11 mouse cellular contexts compared by ENCODE assay signal in genomic region chr2:169998878-169999337, GRCm38 (mm10).
DNase-seq lines count a peak whose midpoint lies in the region; ATAC-seq lines count a peak whose summit lies in the region.
"Had no signal": no experiment of that assay in that cellular context is flagged by ENCODE, and none has a peak within 500 bp of the region (broad histone marks: within the 10 kb centered on the region; RNA-seq: fewer than 3 reads in every experiment).

No protein-coding gene starts in this region.

- H3K9ac ChIP-seq in kidney, embryonic 16.5 days (replicated peaks; ENCODE audit: low read length) = no peak overlapping the region
- H3K9ac ChIP-seq in kidney, embryonic 14.5 days (ENCODE audit: low read depth, low read length) = no peak overlapping the region
- H3K9ac ChIP-seq in embryonic facial prominence, embryonic 13.5 days = no peak overlapping the region
- H3K9ac ChIP-seq in hindbrain, embryonic 12.5 days = no peak overlapping the region
- H3K9ac ChIP-seq in midbrain, embryonic 15.5 days = no peak overlapping the region
- no peak overlapping the region for H3K9ac ChIP-seq in liver, embryonic 12.5 days

- H3K4me3 ChIP-seq in kidney, embryonic 16.5 days (ENCODE audit: low read length) = no peak overlapping the region
- no peak overlapping the region for H3K4me3 ChIP-seq in kidney, embryonic 14.5 days (ENCODE audit: low read length)
- H3K4me3 ChIP-seq in embryonic facial prominence, embryonic 13.5 days = no peak overlapping the region
- H3K4me3 ChIP-seq in hindbrain, embryonic 12.5 days = no peak overlapping the region
- no peak overlapping the region for H3K4me3 ChIP-seq in midbrain, embryonic 15.5 days
- no peak overlapping the region for H3K4me3 ChIP-seq in liver, embryonic 12.5 days

- WGBS in kidney, embryonic 16.5 days = 36% methylated on average over 11 of the region's 11 CpGs
- WGBS in kidney, embryonic 14.5 days = 47% methylated on average over 11 of the region's 11 CpGs
- WGBS in embryonic facial prominence, embryonic 13.5 days = 26% methylated on average over 11 of the region's 11 CpGs
- 30% methylated on average over 11 of the region's 11 CpGs for WGBS in hindbrain, embryonic 12.5 days
- WGBS in midbrain, embryonic 15.5 days = 14% methylated on average over 11 of the region's 11 CpGs
- WGBS in liver, embryonic 12.5 days (ENCODE audit: insufficient replicate concordance) = 70% methylated on average over 11 of the region's 11 CpGs

- no peak for DNase-seq in MN1 (ENCODE audit: low spot score)
- DNase-seq in testis, postnatal 14 days (ENCODE audit: low spot score) = no peak
- DNase-seq: cerebellum, adult 18-20 months; spleen, adult 18-20 months; thymus, postnatal 4 days had no signal

- peak overlapping the region; percentile 36 for H3K27ac ChIP-seq in kidney, embryonic 16.5 days (ENCODE audit: low read length)
- H3K27ac ChIP-seq in kidney, embryonic 14.5 days (ENCODE audit: low read depth, low read length) = no peak overlapping the region; the same call in 1 of the 2 replicates
- H3K27ac ChIP-seq in embryonic facial prominence, embryonic 13.5 days = peak overlapping the region; percentile 84
- H3K27ac ChIP-seq in hindbrain, embryonic 12.5 days = peak overlapping the region; percentile 87
- H3K27ac ChIP-seq in midbrain, embryonic 15.5 days = peak overlapping the region; percentile 82
- no peak overlapping the region for H3K27ac ChIP-seq in liver, embryonic 12.5 days

- no peaks in the 10 kb centered on the region for H3K36me3 ChIP-seq in kidney, embryonic 16.5 days (ENCODE audit: insufficient read depth, low read length)
- H3K36me3 ChIP-seq in kidney, embryonic 14.5 days (ENCODE audit: control insufficient read depth, insufficient read depth, low read length) = no peaks in the 10 kb centered on the region
- H3K36me3 ChIP-seq in embryonic facial prominence, embryonic 13.5 days = no peaks in the 10 kb centered on the region
- no peaks in the 10 kb centered on the region for H3K36me3 ChIP-seq in hindbrain, embryonic 12.5 days
- no peaks in the 10 kb centered on the region for H3K36me3 ChIP-seq in midbrain, embryonic 15.5 days (replicated peaks)
- no peaks in the 10 kb centered on the region for H3K36me3 ChIP-seq in liver, embryonic 12.5 days

- no peak overlapping the region for H3K4me2 ChIP-seq in kidney, embryonic 16.5 days (replicated peaks; ENCODE audit: low read depth, low read length)
- H3K4me2 ChIP-seq in kidney, embryonic 14.5 days (replicated peaks; ENCODE audit: low read depth, low read length) = no peak overlapping the region
- H3K4me2 ChIP-seq in embryonic facial prominence, embryonic 13.5 days = peak overlapping the region; percentile 45
- H3K4me2 ChIP-seq in hindbrain, embryonic 12.5 days (replicated peaks) = peak overlapping the region; percentile 11; the same call in 1 of the 2 replicates
- H3K4me2 ChIP-seq in midbrain, embryonic 15.5 days = peak overlapping the region; percentile 12; the same call in 1 of the 2 replicates
- H3K4me2 ChIP-seq in liver, embryonic 12.5 days = no peak overlapping the region

- ATAC-seq in kidney, embryonic 16.5 days (ENCODE audit: low FRiP score, low TSS enrichment) = no peak
- no peak for ATAC-seq in kidney, embryonic 14.5 days (ENCODE audit: low FRiP score, low TSS enrichment)
- no peak for ATAC-seq in embryonic facial prominence, embryonic 13.5 days (ENCODE audit: insufficient number of reproducible peaks, insufficient read depth, low FRiP score, low TSS enrichment, low read depth)
- ATAC-seq in hindbrain, embryonic 12.5 days (ENCODE audit: low FRiP score) = peak; percentile 53; the same call in 1 of the 2 replicates
- ATAC-seq in midbrain, embryonic 15.5 days (replicated peaks) = peak; percentile 81
- ATAC-seq in liver, embryonic 12.5 days = no peak

- H3K9me3 ChIP-seq in kidney, embryonic 16.5 days (ENCODE audit: low read length) = no peaks in the 10 kb centered on the region
- H3K9me3 ChIP-seq in kidney, embryonic 14.5 days (ENCODE audit: control insufficient read depth, low read length) = no peaks in the 10 kb centered on the region
- H3K9me3 ChIP-seq in embryonic facial prominence, embryonic 13.5 days = no peaks in the 10 kb centered on the region
- H3K9me3 ChIP-seq in hindbrain, embryonic 12.5 days (replicated peaks) = no peaks in the 10 kb centered on the region
- no peaks in the 10 kb centered on the region for H3K9me3 ChIP-seq in midbrain, embryonic 15.5 days
- no peaks in the 10 kb centered on the region for H3K9me3 ChIP-seq in liver, embryonic 12.5 days (replicated peaks)

- no peaks in the 10 kb centered on the region for H3K27me3 ChIP-seq in kidney, embryonic 16.5 days (ENCODE audit: insufficient read depth, low read length)
- H3K27me3 ChIP-seq in kidney, embryonic 14.5 days (ENCODE audit: control insufficient read depth, insufficient read depth, low read length) = no peaks in the 10 kb centered on the region
- H3K27me3 ChIP-seq in embryonic facial prominence, embryonic 13.5 days = no peaks in the 10 kb centered on the region
- H3K27me3 ChIP-seq in hindbrain, embryonic 12.5 days = 0 out of 2 replicates have a peak, but pooled peaks cover 3% of the 10 kb centered on the region
- no peaks in the 10 kb centered on the region for H3K27me3 ChIP-seq in midbrain, embryonic 15.5 days (replicated peaks)
- H3K27me3 ChIP-seq in liver, embryonic 12.5 days (replicated peaks) = peaks cover 13% of the 10 kb centered on the region; the same call in 1 of the 2 replicates

- peaks cover 59% of the 10 kb centered on the region for H3K4me1 ChIP-seq in kidney, embryonic 16.5 days (ENCODE audit: insufficient read depth, low read length)
- H3K4me1 ChIP-seq in kidney, embryonic 14.5 days (ENCODE audit: control insufficient read depth, insufficient read depth, low read length) = peaks cover 41% of the 10 kb centered on the region
- peaks cover 56% of the 10 kb centered on the region for H3K4me1 ChIP-seq in embryonic facial prominence, embryonic 13.5 days
- peaks cover 51% of the 10 kb centered on the region for H3K4me1 ChIP-seq in hindbrain, embryonic 12.5 days
- peaks cover 63% of the 10 kb centered on the region for H3K4me1 ChIP-seq in midbrain, embryonic 15.5 days
- H3K4me1 ChIP-seq in liver, embryonic 12.5 days = peaks cover 3% of the 10 kb centered on the region; the same call in 1 of the 2 replicates

Comparison
In these comparisons a context has a peak if more than half of its experiments do, and no peak if none do; other contexts are left out.
1. H3K27ac ChIP-seq: peak in kidney, embryonic 16.5 days (single experiment), embryonic facial prominence, embryonic 13.5 days (single experiment), hindbrain, embryonic 12.5 days (single experiment) and midbrain, embryonic 15.5 days (single experiment); none in kidney, embryonic 14.5 days (single experiment) and liver, embryonic 12.5 days (single experiment).
2. ATAC-seq: peak in hindbrain, embryonic 12.5 days (single experiment) and midbrain, embryonic 15.5 days (single experiment); none in kidney, embryonic 16.5 days (single experiment), kidney, embryonic 14.5 days (single experiment), embryonic facial prominence, embryonic 13.5 days (single experiment) and liver, embryonic 12.5 days (single experiment).
3. H3K4me2 ChIP-seq: peak in embryonic facial prominence, embryonic 13.5 days (single experiment), hindbrain, embryonic 12.5 days (single experiment) and midbrain, embryonic 15.5 days (single experiment); none in kidney, embryonic 16.5 days (single experiment), kidney, embryonic 14.5 days (single experiment) and liver, embryonic 12.5 days (single experiment).